Mouse (Mus musculus): ENCODE data around the gene Nr6a1.

GRCm38 (mm10) chr2:38902866-38903265 lies 24.6 kb downstream of the Nr6a1 start:
- TF ChIP-seq ZC3H11A (IDR thresholded peaks at IDR 0.05; ENCODE audit: low read depth, low read length): no peak
- no peak for TF ChIP-seq E2F4 (IDR thresholded peaks at IDR 0.05; ENCODE audit: insufficient replicate concordance, low read depth, low read length)
- TF ChIP-seq EP300 (IDR thresholded peaks at IDR 0.05; ENCODE audit: low read length): no peak
- TF ChIP-seq POLR2A (IDR thresholded peaks at IDR 0.05; ENCODE audit: low read depth, low read length): no peak
- no peak for TF ChIP-seq TCF12 (IDR thresholded peaks at IDR 0.05; ENCODE audit: low read depth, low read length)
- TF ChIP-seq CTCF (conservative IDR thresholded peaks at IDR 0.05 in 1 of 2, IDR thresholded peaks at IDR 0.05 in 1 of 2; ENCODE audit: low read depth in 2 of 2, low read length in 2 of 2): no peak
- no peak for TF ChIP-seq KAT2A (IDR thresholded peaks at IDR 0.05; ENCODE audit: insufficient replicate concordance, low read length)
- no peak for TF ChIP-seq USF1 (IDR thresholded peaks at IDR 0.05; ENCODE audit: low read depth, low read length)
- TF ChIP-seq HCFC1 (IDR thresholded peaks at IDR 0.05; ENCODE audit: low read depth, low read length): no peak
